Mouse (Mus musculus): Measurements from ENCODE around the gene Hif3a.

Gene Hif3a

DNA sequence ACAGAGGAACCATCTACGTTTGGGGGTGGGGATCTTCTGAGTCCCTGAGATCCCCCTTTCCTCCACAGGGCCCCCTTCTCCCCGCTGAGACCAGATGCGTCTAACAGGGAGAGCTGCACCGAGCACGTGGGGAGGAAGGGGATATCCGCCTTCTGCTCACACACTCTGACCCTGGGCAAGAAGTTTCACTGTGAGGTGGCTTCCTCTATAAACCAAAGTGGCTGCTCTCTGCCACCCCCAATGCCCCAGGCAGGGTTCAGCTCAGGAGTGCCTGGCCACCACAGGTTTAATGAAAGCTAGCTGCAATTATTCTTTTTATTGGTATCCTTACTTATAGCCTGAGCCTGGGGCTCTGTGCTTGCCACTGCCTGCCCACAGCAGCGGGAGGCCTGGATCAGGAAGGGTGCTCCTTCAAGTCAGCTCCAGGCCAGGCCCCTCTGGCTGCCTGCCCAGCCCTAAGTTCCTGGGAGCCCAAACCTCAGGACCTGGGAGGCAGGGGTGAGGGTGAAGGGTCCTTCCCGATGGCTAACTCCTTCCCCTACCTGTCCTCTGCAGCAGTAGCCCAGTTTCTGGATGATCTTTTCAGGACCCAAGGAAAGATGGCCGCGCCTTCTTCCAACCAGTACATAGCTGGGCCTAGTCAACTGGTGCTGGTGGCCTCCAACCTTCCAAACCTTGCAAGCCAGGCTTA is 37.3 kb downstream of the Hif3a start:
- DNase-seq (ENCODE audit: low spot score): no peak

GRCm38 (mm10) chr7:17024141-17024540 is 38.1 kb downstream of the Hif3a start:
- no peak for DNase-seq (ENCODE audit: low spot score)

DNA sequence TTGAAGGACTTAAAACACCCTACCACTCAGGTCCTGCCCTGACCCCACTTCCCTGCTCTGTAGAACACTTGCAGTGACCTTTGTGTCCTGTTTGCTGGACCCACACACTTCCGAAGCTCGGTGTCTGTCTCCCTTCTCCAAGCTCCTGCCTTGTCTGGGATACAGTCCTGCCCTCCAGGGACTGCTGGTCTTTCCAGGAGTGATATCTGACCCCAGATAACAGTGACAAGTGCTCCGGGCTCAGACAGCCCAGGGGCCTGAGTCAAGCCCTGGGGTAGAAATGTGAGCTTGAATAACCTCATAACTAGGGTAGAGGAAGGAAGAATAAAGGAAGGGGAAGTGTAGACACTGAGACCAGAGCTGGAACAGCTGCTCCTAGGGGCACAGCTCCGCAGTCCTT is 38.5 kb downstream of the Hif3a start:
- no peak for DNase-seq (ENCODE audit: low spot score)

GRCm38 (mm10) chr7:17022176-17022575 is 40.1 kb downstream of the Hif3a start:
- DNase-seq (ENCODE audit: low spot score): no peak

DNA sequence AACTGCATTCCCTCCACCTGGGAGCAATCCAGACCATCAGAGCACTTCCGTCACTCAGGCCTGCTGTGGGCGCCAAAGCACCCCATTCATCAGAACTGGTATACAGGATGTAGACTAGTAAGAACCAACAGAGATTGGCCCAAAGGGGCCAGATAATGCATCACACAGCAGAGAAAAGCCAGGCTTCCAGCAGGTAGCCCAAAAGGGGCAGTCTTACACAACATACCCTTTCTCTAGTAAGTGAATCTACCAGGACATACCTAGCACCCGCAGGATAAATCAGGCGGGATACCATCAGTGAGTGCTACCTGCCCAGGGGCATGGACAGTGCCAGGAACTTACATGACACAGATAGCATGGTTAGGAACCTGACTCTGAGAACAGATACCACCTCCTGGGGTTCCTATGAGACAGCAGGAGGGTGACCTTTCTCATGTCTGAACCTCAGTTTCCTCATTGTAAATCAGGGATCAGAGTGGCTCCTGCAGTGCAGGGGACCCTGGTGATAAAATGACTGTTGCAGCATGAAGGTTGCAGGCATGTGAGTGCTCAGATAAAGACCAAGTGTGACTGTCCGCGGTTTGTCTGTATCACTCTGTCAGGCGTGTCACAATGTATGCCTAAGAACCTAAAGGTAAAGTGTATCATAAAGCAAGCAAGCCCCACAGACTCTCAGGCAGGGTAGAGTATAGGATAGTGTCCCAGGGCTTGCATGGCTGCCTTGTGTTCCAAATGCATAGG is 42.6 kb downstream of the Hif3a start:
- no peak for DNase-seq (ENCODE audit: low spot score)

DNA sequence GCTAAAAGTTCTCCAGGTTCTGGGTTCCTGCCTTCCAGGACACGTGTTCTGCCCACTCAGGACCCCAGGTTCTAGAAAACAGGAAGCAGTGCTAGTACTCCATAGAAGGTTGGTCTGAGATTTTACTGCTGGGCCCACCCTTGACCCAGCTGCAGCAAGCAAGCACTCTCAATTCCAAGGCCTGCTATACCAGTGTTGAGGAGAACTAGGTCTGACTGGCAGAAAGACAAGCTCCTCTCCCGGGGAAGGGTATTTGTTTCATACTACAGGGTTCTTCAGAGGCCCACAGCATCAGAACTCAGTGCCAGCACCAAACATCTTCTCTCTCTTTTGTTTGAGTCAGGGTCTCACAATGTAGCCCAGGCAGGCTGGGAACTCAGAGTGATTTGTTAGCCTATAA is 44.3 kb downstream of the Hif3a start:
- no peak for DNase-seq (ENCODE audit: low spot score)

DNA sequence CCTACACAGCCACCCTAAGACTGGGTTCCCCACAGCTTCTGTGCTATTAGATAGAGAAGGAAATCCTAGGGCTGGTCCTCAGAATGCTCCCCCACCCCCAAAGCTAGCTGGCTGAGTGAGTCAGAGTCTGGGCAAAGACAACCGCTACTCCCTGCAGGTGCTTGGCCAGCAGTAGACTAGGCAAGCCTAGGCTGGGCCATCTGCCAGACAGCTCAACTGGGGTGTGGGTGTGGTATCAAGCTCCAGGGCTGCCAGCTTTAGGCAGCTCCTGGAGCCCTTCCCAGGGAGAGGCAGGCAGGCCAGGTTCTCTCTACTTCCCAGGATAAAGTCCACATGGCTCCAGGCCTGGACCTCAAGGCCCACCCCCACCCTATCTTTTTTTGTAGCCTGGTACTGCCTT is 45.2 kb downstream of the Hif3a start:
- DNase-seq (ENCODE audit: low spot score): peak; percentile 88

DNA sequence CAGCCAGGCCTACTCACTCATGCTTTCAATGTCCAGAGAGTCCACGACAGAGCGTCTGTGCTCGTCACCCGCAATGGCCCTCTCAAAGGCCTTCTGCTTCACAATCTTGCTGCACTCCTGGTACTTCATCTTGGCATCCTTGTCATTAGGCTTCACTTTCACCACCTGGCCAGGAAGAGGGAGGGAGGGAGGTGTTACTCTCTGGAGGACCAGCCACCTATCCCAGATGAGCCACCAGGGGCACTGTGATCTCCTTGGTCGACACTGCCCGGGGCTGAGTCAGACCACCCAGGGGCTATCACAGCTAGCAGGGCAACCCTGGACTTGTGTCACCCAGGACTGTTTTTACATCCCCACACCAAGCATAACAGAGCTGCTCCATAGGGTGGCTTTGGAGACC is 46.8 kb downstream of the Hif3a start:
- DNase-seq (ENCODE audit: low spot score): no peak

GRCm38 (mm10) chr7:17011909-17012590 is 50.2 kb downstream of the Hif3a start:
- DNase-seq (ENCODE audit: low spot score): no peak

DNA sequence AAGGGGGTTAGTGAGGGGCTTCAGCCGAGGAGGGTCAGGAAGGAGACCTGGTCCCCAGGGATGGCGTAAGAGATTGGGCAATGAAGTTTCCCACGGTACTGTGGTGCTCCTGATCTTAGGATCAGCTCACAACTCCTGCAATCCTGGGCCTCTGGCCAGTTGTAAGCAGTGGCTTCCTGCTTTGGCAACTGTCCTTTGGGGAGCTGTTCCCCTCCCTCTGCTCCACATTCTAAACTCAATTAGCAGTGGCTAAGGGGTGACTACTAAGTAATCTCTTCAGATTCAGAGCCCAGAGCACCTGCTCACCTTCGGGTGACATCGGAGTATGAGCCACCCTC is 52.2 kb downstream of the Hif3a start:
- DNase-seq (ENCODE audit: low spot score): no peak

DNA sequence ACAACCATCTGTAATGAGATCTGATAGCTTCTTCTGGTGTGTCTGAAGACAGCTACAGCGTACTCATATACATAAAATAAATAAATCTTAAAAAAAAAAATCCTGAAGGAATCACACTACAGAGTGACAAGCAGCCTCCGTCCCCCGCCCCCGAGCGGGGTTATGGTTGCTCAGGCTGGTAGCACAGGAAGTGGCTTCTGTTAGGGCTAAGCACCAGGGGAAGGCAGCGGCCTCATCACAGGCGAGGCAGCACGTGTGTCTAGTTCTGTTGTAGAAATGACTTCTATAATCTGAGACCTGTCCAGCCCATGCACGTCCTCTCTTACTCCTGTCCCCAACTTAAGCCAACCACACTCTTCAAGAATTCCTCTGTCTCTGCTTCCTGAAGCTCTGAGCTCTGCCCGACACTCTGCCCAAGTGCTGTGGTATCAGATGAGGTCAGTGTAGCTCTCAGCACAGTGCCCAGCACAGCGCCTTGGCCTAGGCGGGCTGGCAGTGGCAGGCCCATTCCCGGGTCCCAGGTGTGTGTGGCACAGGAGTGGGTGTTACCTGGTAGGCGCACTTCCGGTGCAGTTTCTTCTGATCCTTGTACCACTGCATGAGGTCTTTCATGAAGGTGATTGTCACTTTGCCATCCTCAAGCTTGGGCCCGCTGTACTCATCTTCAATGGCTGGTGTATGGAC is 52.8 kb downstream of the Hif3a start:
- no peak for DNase-seq (ENCODE audit: low spot score)

DNA sequence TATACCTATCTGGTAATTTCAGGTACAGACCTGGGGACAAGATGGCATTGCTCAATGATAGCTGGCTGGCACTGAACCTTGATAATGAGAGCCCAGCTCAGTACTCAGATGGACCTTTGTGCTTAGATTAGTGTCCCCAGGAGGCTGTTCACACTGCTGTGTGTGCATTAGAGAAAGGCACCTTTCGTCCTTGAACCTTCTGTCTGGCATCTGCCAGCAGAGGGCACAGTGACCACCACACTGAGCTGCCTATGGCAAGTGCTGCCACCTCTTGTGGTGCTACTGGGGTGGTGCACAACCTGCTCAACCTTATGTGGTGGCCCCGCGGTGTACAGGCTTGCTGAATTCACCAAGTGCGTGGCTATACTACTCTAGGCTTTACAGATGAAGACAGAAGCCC is 54.9 kb downstream of the Hif3a start:
- DNase-seq (ENCODE audit: low spot score): no peak

- DNase-seq (ENCODE audit: low spot score): no peak
Measured at GRCm38 (mm10) chr7:17004716-17005115, 57.5 kb downstream of the Hif3a start.

GRCm38 (mm10) chr7:17003230-17003960 is 58.8 kb downstream of the Hif3a start:
- DNase-seq (ENCODE audit: low spot score): no peak

DNA sequence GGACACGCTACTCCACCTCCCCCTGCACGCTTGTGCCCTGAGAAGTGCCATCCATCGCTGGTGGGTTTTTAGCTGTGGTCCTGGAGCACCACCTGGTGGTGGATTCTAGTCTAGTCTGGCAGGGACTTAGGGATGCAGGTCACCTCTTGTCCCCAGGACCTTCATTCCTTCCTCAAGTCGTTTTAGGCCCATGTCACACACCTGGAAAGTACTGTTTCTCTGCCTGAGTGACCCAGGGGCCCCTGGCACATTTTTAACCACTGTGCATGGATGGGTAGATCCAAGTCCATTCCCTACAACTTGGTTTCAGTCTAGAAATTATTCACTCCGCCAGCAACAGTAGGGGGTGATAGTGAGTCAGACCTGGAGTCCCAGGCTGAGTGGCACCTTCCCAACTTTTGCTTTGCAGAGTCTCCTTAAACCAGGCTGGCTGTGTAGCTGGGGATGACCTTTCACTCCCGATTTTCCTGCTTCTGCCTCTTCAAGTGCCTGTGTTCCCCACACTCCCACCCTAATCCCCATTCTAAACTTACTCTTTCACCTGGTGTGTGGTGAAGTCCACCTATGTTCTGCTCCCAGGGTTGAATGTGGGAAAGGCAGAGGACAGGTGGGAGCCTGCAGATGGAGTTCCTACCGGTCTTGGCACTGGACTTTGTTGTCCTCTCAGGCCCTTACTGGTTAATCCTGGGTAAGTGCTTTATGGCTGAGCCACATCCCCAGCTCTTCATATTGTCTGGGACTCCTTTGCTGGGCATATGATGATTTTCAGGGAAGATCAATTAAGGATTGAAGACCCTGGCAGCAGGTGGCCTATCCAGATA is 59.6 kb downstream of the Hif3a start:
- peak; percentile 89 for DNase-seq (ENCODE audit: low spot score)

DNA sequence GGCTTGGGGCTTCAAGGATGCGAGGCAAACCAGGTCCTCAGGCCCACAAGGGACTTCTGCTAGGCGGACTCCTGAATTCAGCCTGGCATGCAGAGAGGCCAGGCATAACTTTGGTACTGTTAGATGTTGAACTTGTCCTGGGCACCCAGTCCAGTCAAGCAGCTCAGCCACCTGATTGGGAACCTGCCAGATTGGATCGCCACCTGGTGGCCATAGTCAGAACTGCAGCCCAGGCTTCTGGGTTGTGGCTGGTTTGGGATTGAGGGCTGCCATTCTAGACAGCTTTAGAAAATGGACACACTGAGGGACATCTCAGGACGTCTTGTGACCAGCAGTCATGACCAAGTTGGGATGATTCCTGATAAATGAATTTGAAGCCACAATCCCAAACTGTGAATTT is 62.6 kb downstream of the Hif3a start:
- peak; percentile 96 for DNase-seq (ENCODE audit: low spot score)

- DNase-seq (ENCODE audit: low spot score): no peak
Measured at GRCm38 (mm10) chr7:16999233-16999632, 63.0 kb downstream of the Hif3a start.

- no peak for DNase-seq (ENCODE audit: low spot score)
Measured at GRCm38 (mm10) chr7:16995345-16995744, 66.9 kb downstream of the Hif3a start.

- DNase-seq (ENCODE audit: low spot score): no peak
Measured at GRCm38 (mm10) chr7:16994400-16994799, 67.8 kb downstream of the Hif3a start.

DNA sequence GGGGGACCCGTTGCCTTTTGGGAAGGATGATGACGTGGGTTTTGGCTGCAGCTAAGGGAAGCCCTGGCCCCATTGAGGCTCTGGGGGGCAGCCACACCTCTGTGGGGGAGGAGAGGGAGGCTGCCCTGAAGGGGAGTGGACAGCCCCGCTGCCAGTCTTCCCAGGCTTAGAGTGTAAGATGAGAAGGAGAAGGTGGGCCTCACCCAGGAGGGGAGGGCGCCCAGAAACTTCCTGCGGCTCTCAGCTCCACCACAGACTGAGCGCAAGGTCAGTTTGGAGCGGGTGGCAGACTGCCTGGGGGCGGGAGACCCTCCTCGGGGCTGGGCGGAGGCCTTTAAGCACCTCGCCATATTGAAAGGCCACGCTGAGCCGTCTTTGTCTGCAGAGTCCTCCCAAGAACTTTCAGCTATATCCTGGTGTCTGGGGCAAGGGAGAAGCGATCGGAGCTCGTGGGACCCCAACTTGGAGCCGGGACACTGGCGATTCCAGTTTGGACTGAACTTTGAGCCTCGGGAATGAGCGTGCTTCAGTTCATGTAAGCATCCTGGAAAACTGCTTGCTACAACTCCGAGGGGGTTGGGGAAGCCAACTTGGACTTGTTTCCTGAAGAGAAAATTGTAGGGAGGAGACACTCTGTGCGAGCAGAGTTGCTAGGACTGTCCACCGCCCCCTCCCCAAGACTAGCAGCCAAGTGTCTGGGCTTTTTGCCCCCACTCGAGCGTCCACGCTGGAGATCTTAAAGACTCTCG is 68.4 kb downstream of the Hif3a start:
- DNase-seq (ENCODE audit: low spot score): peak; percentile 84

- DNase-seq (ENCODE audit: low spot score): no peak
Measured at GRCm38 (mm10) chr7:16992451-16992807, 69.8 kb downstream of the Hif3a start, which contains the start of gene Ccdc8. TSS of gene Ccdc8 (plus strand) at chr7:16992708.

All from testis, postnatal 10 days (tissue).